ENCODE assay signal across 28 mouse cellular contexts in genomic region chr15:89092181-89092580, GRCm38 (mm10). TPM values are rescaled to one million over a fixed set of nuclear protein-coding genes. Genes with fewer than 3 reads are reported as not detected.
"Had no signal": no experiment of that assay in that cellular context is flagged by ENCODE, and none has a peak within 500 bp of the region (broad histone marks: within the 10 kb centered on the region; RNA-seq: fewer than 3 reads in every experiment).

No protein-coding gene starts in this region.

- H3K9me3 ChIP-seq: heart, embryonic 13.5 days; heart, embryonic 15.5 days; kidney, embryonic 15.5 days; limb, embryonic 10.5 days; limb, embryonic 12.5 days; liver, embryonic 13.5 days had no signal

- H3K4me2 ChIP-seq: heart, embryonic 11.5 days; heart, embryonic 13.5 days; heart, embryonic 15.5 days; hindbrain, embryonic 14.5 days; kidney, embryonic 15.5 days; limb, embryonic 12.5 days; liver, embryonic 11.5 days; liver, embryonic 13.5 days had no signal

- H3K27me3 ChIP-seq: heart, embryonic 13.5 days; heart, embryonic 15.5 days; kidney, embryonic 15.5 days; limb, embryonic 12.5 days; liver, embryonic 13.5 days had no signal

- H3K4me3 ChIP-seq: heart, adult 2 months; heart, embryonic 13.5 days; heart, embryonic 15.5 days; kidney, embryonic 15.5 days; limb, embryonic 10.5 days; limb, embryonic 12.5 days; liver, embryonic 13.5 days had no signal

- H3K9ac ChIP-seq: heart, embryonic 13.5 days; heart, embryonic 15.5 days; hindbrain, embryonic 14.5 days; kidney, embryonic 15.5 days; limb, embryonic 12.5 days; liver, embryonic 13.5 days had no signal

- ATAC-seq: hindbrain, embryonic 16.5 days; intestine, embryonic 16.5 days had no signal

- H3K27ac ChIP-seq: heart, adult 2 months; heart, embryonic 13.5 days; heart, embryonic 15.5 days; hindbrain, embryonic 14.5 days; kidney, embryonic 15.5 days; kidney, postnatal 0 days; limb, embryonic 10.5 days; limb, embryonic 12.5 days; liver, embryonic 13.5 days had no signal

- DNase-seq: gastrocnemius, postnatal 14 days; gastrocnemius, postnatal 36 days; heart, adult 11 months; heart, adult 2 months; heart, postnatal 14 days; heart, postnatal 36 days; kidney, adult 11 months; kidney, adult 2 months; kidney, adult 9 months; kidney, postnatal 14 days; kidney, postnatal 36 days; layer of hippocampus, postnatal 36 days; liver; liver, embryonic 13.5 days had no signal

RNA-seq across cellular contexts. Expression of gene Panx2, which starts 32.6 kb away (rescaled TPM):
- total RNA-seq: gastrocnemius, adult 18-20 months; gastrocnemius, adult 8-10 months; gastrocnemius, postnatal 36 days; hematopoietic stem cell, adult 5-6 weeks had no signal
- polyA plus RNA-seq: liver, embryonic 13.5 days had no signal
